Mouse (Mus musculus) liver, embryonic 14.5 days (tissue): Measurements from ENCODE around the gene Olfr749. TPM values are rescaled to one million over a fixed set of nuclear protein-coding genes. Genes with fewer than 3 reads are reported as not detected.

Experiments
- ATAC-seq: fragments of 200-750 bp; cut with Nextera tagmentation; 2 replicates; pipeline ENCODE4 v1.8.0; 2017; ENCODE audit warnings: moderate number of reproducible peaks, mild to moderate bottlenecking, moderate library complexity; ENCODE audit not compliant: insufficient read depth
- DNase-seq, 3 experiments: peaks; one replicate each; pipeline ENCODE4 v3.0.0-alpha.2; 2012 to 2013; ENCODE audit warnings: low read depth in 3 of 3, low spot score in 3 of 3
- H3K27ac ChIP-seq: fragments of 300-500 bp; sonication (generic); 2 replicates; pipeline ENCODE4 v1.5.1; 2014; ENCODE audit warnings: moderate library complexity, mild to moderate bottlenecking, control low read depth, inconsistent platforms
- H3K27me3 ChIP-seq: fragments of 300-500 bp; sonication (generic); 2 replicates; pipeline ENCODE4 v1.6.1; 2014; ENCODE audit warnings: mild to moderate bottlenecking, low read length, moderate library complexity; ENCODE audit not compliant: control insufficient read depth, insufficient read depth
- H3K36me3 ChIP-seq: fragments of 300-500 bp; sonication (generic); replicated peaks from 2 replicates; pipeline ENCODE4 v1.6.1; 2014; ENCODE audit warnings: low read depth; ENCODE audit not compliant: control insufficient read depth, insufficient read depth
- H3K4me1 ChIP-seq, 2 experiments: fragments of 200-500 bp in 1 of 2; fragments of 300-500 bp in 1 of 2; sonication (generic) in 1 of 2; replicated peaks; 2 replicates each; pipeline ENCODE4 v1.6.1; 2012 to 2014; ENCODE audit warnings: antibody characterized with exemption in 1 of 2, inconsistent platforms in 1 of 2, low read length in 1 of 2; ENCODE audit not compliant: control insufficient read depth in 2 of 2, insufficient read depth in 2 of 2
- H3K4me2 ChIP-seq: fragments of 300-500 bp; sonication (generic); 2 replicates; pipeline ENCODE4 v1.6.1; 2014; ENCODE audit warnings: low read depth, mild to moderate bottlenecking, control low read depth, moderate library complexity
- H3K4me3 ChIP-seq, 2 experiments: fragments of 200-500 bp in 1 of 2; fragments of 300-500 bp in 1 of 2; sonication (generic) in 1 of 2; 2 replicates each; pipeline ENCODE4 v1.5.1; 2012 to 2014; ENCODE audit warnings: low read depth in 2 of 2, low read length in 2 of 2, mild to moderate bottlenecking in 2 of 2, control low read depth in 1 of 2, inconsistent platforms in 1 of 2, moderate library complexity in 1 of 2; ENCODE audit not compliant: insufficient read depth in 1 of 2
- H3K9ac ChIP-seq: fragments of 300-500 bp; sonication (generic); replicated peaks from 2 replicates; pipeline ENCODE4 v1.6.1; 2014; ENCODE audit warnings: mild to moderate bottlenecking, control low read depth, moderate library complexity
- H3K9me3 ChIP-seq: fragments of 300-500 bp; sonication (generic); 2 replicates; pipeline ENCODE4 v1.6.1; 2016; ENCODE audit warnings: low read length, mixed read lengths; ENCODE audit not compliant: control insufficient read depth
- CTCF ChIP-seq: IDR thresholded peaks from 2 replicates; pipeline ENCODE4 v1.5.1; 2016; ENCODE audit warnings: antibody characterized with exemption, low read depth, control low read depth
- EP300 ChIP-seq: IDR thresholded peaks from 2 replicates; pipeline ENCODE4 v1.6.1; 2016; ENCODE audit warnings: antibody characterized with exemption, low read depth
- WGBS: fragments of 180-500 bp; shearing (Covaris S2); extraction: QIAGEN DNeasy Blood & Tissue Kit; methylation state at CpG from one replicate; pipeline ENCODE4 v1.1.7; 2014; ENCODE audit not compliant: insufficient replicate concordance; 5-methylcytosine and 5-hydroxymethylcytosine counted together
- polyA plus RNA-seq, 2 experiments: library from polyadenylated mRNA; depleted of rRNA in 1 of 2; stranded (reverse) in 1 of 2; unstranded in 1 of 2; fragments of >200 nt; fragmentation: Nextera tagmentation in 1 of 2; extraction: Ambion mirVana in 1 of 2; gene quantifications; 2 replicates each; pipeline versions ENCODE4 v1.2.1 to v1.2.3; 2012 to 2014

Olfr749 gene
- polyA plus RNA-seq, 2 experiments: not detected

GRCm38 (mm10) chr14:50707073-50707472, 37.8 kb downstream of the Olfr749 start, which contains the start of gene Olfr748:
Gene Olfr748, plus strand, starts transcription at chr14:50707373.
- Histone ChIP-seq H3K27me3 (no peaks in the 10 kb centered on the region), H3K4me1 (no peaks in the 10 kb centered on the region), H3K27ac (no peak within 1 kb of the TSS), H3K36me3 (no peaks in the 10 kb centered on the region), H3K4me2 (no peak within 1 kb of the TSS), H3K9me3 (no peaks in the 10 kb centered on the region), H3K4me3 (no peak within 1 kb of the TSS), H3K9ac (no peak within 1 kb of the TSS)
- ATAC-seq: no peak
- TF ChIP-seq CTCF (no peak), EP300 (no peak)
- WGBS: 25% methylated on average over 1 of the region's 1 CpGs
- no peak for DNase-seq

DNA sequence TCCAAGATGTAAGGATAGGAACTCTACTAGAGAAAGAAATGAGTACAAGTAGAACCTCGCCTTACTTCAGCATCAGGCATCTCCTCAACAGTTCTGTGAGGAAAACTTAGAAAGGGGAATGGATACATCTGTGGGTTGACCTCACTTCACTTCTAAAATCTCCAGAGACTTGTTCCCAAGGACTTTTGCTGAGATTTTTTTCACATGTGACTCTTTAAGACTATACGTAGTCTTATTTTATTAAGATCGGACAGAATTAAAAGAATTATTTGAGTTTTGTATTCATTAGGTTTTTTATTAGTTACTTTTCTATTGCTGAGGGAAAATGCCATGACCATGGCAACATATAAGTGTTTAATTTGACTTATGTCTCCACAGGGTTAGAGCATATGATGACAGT, 51.8 kb downstream of the Olfr749 start, which contains the start of gene Olfr747:
Gene Olfr747, minus strand, starts transcription at position 101 of the 400 bp plus-strand sequence.
- H3K36me3 ChIP-seq: no peaks in the 10 kb centered on the region
- TF ChIP-seq EP300 (no peak), CTCF (no peak)
- WGBS: 67% methylated on average over 3 of the region's 3 CpGs
- no peaks in the 10 kb centered on the region for H3K27me3 ChIP-seq
- H3K4me3 ChIP-seq: no peak within 1 kb of the TSS
- no peak within 1 kb of the TSS for H3K4me2 ChIP-seq
- no peak within 1 kb of the TSS for H3K9ac ChIP-seq
- DNase-seq (no peak), ATAC-seq (no peak)
- no peak within 1 kb of the TSS for H3K27ac ChIP-seq
- no peaks in the 10 kb centered on the region for H3K9me3 ChIP-seq
- H3K4me1 ChIP-seq: no peaks in the 10 kb centered on the region

Other genes starting within 250 kb of the Olfr749 start
- gene Olfr742, start 241.5 kb downstream of the Olfr749 start, polyA plus RNA-seq (2012; rRNA removed): not detected in 2 replicates
- gene Olfr742, start 241.5 kb downstream of the Olfr749 start, polyA plus RNA-seq (2014; fragmentation: Nextera tagmentation; extraction: Ambion mirVana): not detected in 2 replicates
- not detected in 2 replicates for gene Olfr743, start 223.3 kb downstream of the Olfr749 start, polyA plus RNA-seq (2012; rRNA removed)
- gene Olfr743, start 223.3 kb downstream of the Olfr749 start, polyA plus RNA-seq (2014; fragmentation: Nextera tagmentation; extraction: Ambion mirVana): not detected in 2 replicates
- not detected in 2 replicates for gene Olfr744, start 130.2 kb downstream of the Olfr749 start, polyA plus RNA-seq (2012; rRNA removed)
- gene Olfr744, start 130.2 kb downstream of the Olfr749 start, polyA plus RNA-seq (2014; fragmentation: Nextera tagmentation; extraction: Ambion mirVana): not detected in 2 replicates
- gene Olfr745, start 105.7 kb downstream of the Olfr749 start, polyA plus RNA-seq (2012; rRNA removed): not detected in 2 replicates
- not detected in 2 replicates for gene Olfr745, start 105.7 kb downstream of the Olfr749 start, polyA plus RNA-seq (2014; fragmentation: Nextera tagmentation; extraction: Ambion mirVana)
- gene Olfr746, start 98.0 kb downstream of the Olfr749 start, polyA plus RNA-seq (2012; rRNA removed): not detected in 2 replicates
- not detected in 2 replicates for gene Olfr746, start 98.0 kb downstream of the Olfr749 start, polyA plus RNA-seq (2014; fragmentation: Nextera tagmentation; extraction: Ambion mirVana)
- not detected in 2 replicates for gene Olfr747, start 51.9 kb downstream of the Olfr749 start, polyA plus RNA-seq (2012; rRNA removed)
- gene Olfr747, start 51.9 kb downstream of the Olfr749 start, polyA plus RNA-seq (2014; fragmentation: Nextera tagmentation; extraction: Ambion mirVana): not detected in 2 replicates
- not detected in 2 replicates for gene Olfr748, start 37.7 kb downstream of the Olfr749 start, polyA plus RNA-seq (2012; rRNA removed)
- not detected in 2 replicates for gene Olfr748, start 37.7 kb downstream of the Olfr749 start, polyA plus RNA-seq (2014; fragmentation: Nextera tagmentation; extraction: Ambion mirVana)
- gene Ttc5, start 40.4 kb upstream of the Olfr749 start, polyA plus RNA-seq (2012; rRNA removed): 9.6 and 10.8 TPM in 2 replicates
- gene Ttc5, start 40.4 kb upstream of the Olfr749 start, polyA plus RNA-seq (2014; fragmentation: Nextera tagmentation; extraction: Ambion mirVana): 18.0 and 19.8 TPM in 2 replicates
- not detected in 2 replicates for gene Ccnb1ip1, start 62.6 kb upstream of the Olfr749 start, polyA plus RNA-seq (2012; rRNA removed)
- not detected in 2 replicates for gene Ccnb1ip1, start 62.6 kb upstream of the Olfr749 start, polyA plus RNA-seq (2014; fragmentation: Nextera tagmentation; extraction: Ambion mirVana)
- 20.6 and 32.9 TPM in 2 replicates for gene Parp2, start 62.7 kb upstream of the Olfr749 start, polyA plus RNA-seq (2012; rRNA removed)
- gene Parp2, start 62.7 kb upstream of the Olfr749 start, polyA plus RNA-seq (2014; fragmentation: Nextera tagmentation; extraction: Ambion mirVana): 31.3 and 35.9 TPM in 2 replicates
- gene Tep1, start 125.5 kb upstream of the Olfr749 start, polyA plus RNA-seq (2012; rRNA removed): 1.5 and 2.2 TPM in 2 replicates
- gene Tep1, start 125.5 kb upstream of the Olfr749 start, polyA plus RNA-seq (2014; fragmentation: Nextera tagmentation; extraction: Ambion mirVana): 3.0 and 4.1 TPM in 2 replicates
- 0.12 and 0.16 TPM in 2 replicates for gene Klhl33, start 152.4 kb upstream of the Olfr749 start, polyA plus RNA-seq (2012; rRNA removed)
- gene Klhl33, start 152.4 kb upstream of the Olfr749 start, polyA plus RNA-seq (2014; fragmentation: Nextera tagmentation; extraction: Ambion mirVana): 0.08 and 0.15 TPM in 2 replicates
- gene Osgep, start 179.8 kb upstream of the Olfr749 start, polyA plus RNA-seq (2012; rRNA removed): 19.9 and 34.5 TPM in 2 replicates
- gene Osgep, start 179.8 kb upstream of the Olfr749 start, polyA plus RNA-seq (2014; fragmentation: Nextera tagmentation; extraction: Ambion mirVana): 54.8 and 59.7 TPM in 2 replicates
- 34.5 and 51.3 TPM in 2 replicates for gene Apex1, start 179.9 kb upstream of the Olfr749 start, polyA plus RNA-seq (2012; rRNA removed)
- 85.7 and 90.8 TPM in 2 replicates for gene Apex1, start 179.9 kb upstream of the Olfr749 start, polyA plus RNA-seq (2014; fragmentation: Nextera tagmentation; extraction: Ambion mirVana)
- gene Pip4p1, start 185.8 kb upstream of the Olfr749 start, polyA plus RNA-seq (2012; rRNA removed): 16.7 and 24.7 TPM in 2 replicates
- gene Pip4p1, start 185.8 kb upstream of the Olfr749 start, polyA plus RNA-seq (2014; fragmentation: Nextera tagmentation; extraction: Ambion mirVana): 16.9 and 18.7 TPM in 2 replicates
- gene Pnp, start 186.0 kb upstream of the Olfr749 start, polyA plus RNA-seq (2012; rRNA removed): 65.8 and 81.4 TPM in 2 replicates
- 87.0 and 91.4 TPM in 2 replicates for gene Pnp, start 186.0 kb upstream of the Olfr749 start, polyA plus RNA-seq (2014; fragmentation: Nextera tagmentation; extraction: Ambion mirVana)
- gene Gm49342, start 199.4 kb upstream of the Olfr749 start, polyA plus RNA-seq (2012; rRNA removed): 41.4 and 65.9 TPM in 2 replicates
- not detected in 2 replicates for gene Gm49342, start 199.4 kb upstream of the Olfr749 start, polyA plus RNA-seq (2014; fragmentation: Nextera tagmentation; extraction: Ambion mirVana)
- gene Pnp2, start 210.9 kb upstream of the Olfr749 start, polyA plus RNA-seq (2012; rRNA removed): 6.5 and 9.8 TPM in 2 replicates
- gene Pnp2, start 210.9 kb upstream of the Olfr749 start, polyA plus RNA-seq (2014; fragmentation: Nextera tagmentation; extraction: Ambion mirVana): 12.0 and 13.7 TPM in 2 replicates